Mouse (Mus musculus): Measurements from ENCODE around the gene Hs6st3.

The Hs6st3 gene

GRCm38 (mm10) chr14:119137906-119138785 lies at the start of gene Hs6st3:
Gene Hs6st3, plus strand, starts transcription at chr14:119138341.
- no peak for DNase-seq

- DNase-seq = peak; percentile 69
Observed at GRCm38 (mm10) chr14:119098851-119099569, 39.1 kb upstream of the Hs6st3 start, which contains the start of gene Uggt2. Gene Uggt2, minus strand, starts transcription at chr14:119099430.

GRCm38 (mm10) chr14:119099570-119099891 lies 38.6 kb upstream of the Hs6st3 start:
- no peak for DNase-seq

- no peak for DNase-seq
Observed at GRCm38 (mm10) chr14:119107591-119107990, 30.6 kb upstream of the Hs6st3 start.

GRCm38 (mm10) chr14:119108776-119109301 lies 29.3 kb upstream of the Hs6st3 start:
- no peak for DNase-seq

GRCm38 (mm10) chr14:119109776-119110218 lies 28.3 kb upstream of the Hs6st3 start:
- DNase-seq = no peak

- DNase-seq = no peak
Observed at GRCm38 (mm10) chr14:119112558-119112957, 25.6 kb upstream of the Hs6st3 start.

GRCm38 (mm10) chr14:119123582-119123981 lies 14.6 kb upstream of the Hs6st3 start:
- no peak for DNase-seq

- no peak for DNase-seq
Observed at GRCm38 (mm10) chr14:119124061-119124460, 14.1 kb upstream of the Hs6st3 start.

GRCm38 (mm10) chr14:119125840-119126239 lies 12.3 kb upstream of the Hs6st3 start:
- DNase-seq = no peak

- no peak for DNase-seq
Observed at GRCm38 (mm10) chr14:119127330-119127729, 10.8 kb upstream of the Hs6st3 start.

GRCm38 (mm10) chr14:119137512-119137905 lies 632 bp upstream of the Hs6st3 start:
- DNase-seq = peak; percentile 21

GRCm38 (mm10) chr14:119138786-119139100 lies 602 bp downstream of the Hs6st3 start:
- DNase-seq = no peak

- no peak for DNase-seq
Observed at GRCm38 (mm10) chr14:119139381-119139950, 1.3 kb downstream of the Hs6st3 start.

GRCm38 (mm10) chr14:119153088-119153487 lies 14.9 kb downstream of the Hs6st3 start:
- DNase-seq = no peak

GRCm38 (mm10) chr14:119193905-119194304 lies 55.8 kb downstream of the Hs6st3 start:
- no peak for DNase-seq

- no peak for DNase-seq
Observed at GRCm38 (mm10) chr14:119203508-119203907, 65.4 kb downstream of the Hs6st3 start.

- DNase-seq = no peak
Observed at GRCm38 (mm10) chr14:119215576-119216309, 77.6 kb downstream of the Hs6st3 start.

GRCm38 (mm10) chr14:119227709-119228338 lies 89.7 kb downstream of the Hs6st3 start:
- DNase-seq = no peak

GRCm38 (mm10) chr14:119233598-119233997 lies 95.5 kb downstream of the Hs6st3 start:
- no peak for DNase-seq

GRCm38 (mm10) chr14:119247131-119247530 lies 109.0 kb downstream of the Hs6st3 start:
- DNase-seq = no peak

- no peak for DNase-seq
Observed at GRCm38 (mm10) chr14:119248001-119248607, 110.0 kb downstream of the Hs6st3 start.
